Mouse (Mus musculus) c-Kit-positive CD71-negative TER-119-negative erythroid progenitor cells, embryonic 14.5 days (primary cell): ENCODE measurements at regions not wholly inside any gene's neighbourhood (a gene's known extent, or its start where the extent isn't known, plus 50 kb on each side); places are given as distances from the start of the nearest gene placed in this dataset.

ENCODE experiments used
- DNase-seq: peaks from one replicate; pipeline ENCODE4 v3.0.0-alpha.2; 2013; ENCODE audit warnings: low read depth

DNA sequence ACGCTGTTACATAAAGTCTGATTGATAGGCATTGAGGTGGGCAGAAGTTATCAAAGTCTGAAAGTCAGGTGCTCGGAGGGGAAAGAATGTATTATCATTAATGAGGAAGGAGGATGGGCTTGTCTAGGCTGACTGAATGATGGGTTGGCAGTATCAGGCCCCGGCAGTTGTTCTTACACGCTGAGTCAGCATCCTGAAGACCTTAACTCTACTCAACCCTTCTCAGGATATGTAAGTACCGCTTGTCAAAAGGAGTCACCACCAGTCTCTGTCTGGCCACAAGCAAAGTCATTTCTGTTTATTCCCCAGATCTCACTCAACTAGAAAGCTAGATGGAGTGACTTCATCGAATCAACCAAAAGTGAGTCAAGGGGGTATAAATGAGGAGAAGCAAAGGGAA, 90.0 kb upstream of the Phactr1 start:
- DNase-seq = no peak

DNA sequence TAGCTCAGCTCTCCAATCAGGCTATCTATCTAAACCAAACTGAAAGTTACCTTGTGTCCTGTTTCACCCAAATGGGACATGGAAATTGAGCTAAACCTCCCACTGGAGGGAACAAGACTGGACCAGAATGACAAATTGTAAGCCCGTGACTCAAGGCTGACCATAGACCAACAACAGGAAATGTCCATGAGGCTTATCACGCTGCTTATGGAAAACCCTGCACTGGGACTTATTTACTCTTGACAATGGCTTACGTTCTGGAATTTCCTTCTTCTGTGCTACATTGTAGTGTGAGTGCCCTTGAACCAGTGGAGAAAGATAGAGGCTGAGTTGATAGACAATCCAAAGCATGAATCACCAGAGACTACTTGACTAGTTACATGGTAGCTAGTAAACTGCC, 87.5 kb upstream of the Phactr1 start:
- no peak for DNase-seq

DNA sequence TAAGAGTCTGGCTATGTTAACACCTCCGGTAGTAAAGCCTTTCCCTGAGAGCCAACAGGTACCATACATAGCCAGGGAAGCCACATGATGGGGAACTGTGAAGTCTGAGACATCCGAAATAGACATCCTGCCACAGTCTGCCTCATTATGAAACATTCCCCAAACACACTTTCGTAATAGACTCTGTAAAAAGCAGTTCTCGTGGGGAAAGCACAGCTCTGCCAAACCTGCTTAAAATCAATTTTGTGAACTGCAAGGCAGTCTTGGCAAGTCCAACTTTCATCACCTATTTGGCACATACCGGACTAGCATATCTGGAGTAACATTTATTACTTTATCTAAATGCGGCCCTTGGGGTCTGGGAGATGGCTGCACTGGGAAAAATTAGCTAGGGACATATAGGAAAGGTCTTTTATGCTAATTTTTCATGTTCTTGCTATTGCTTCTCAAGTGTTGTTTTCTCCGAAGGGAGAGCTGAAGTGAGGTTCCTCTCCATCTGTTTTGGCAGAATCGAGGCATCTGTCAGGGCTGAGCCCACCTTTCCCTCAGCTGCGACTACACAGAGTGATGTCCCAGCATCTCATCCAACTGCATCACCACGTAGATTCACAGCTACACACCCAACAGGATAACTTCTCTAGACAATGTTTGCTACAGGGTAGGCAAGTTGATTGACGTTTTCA, 86.8 kb upstream of the Phactr1 start:
- no peak for DNase-seq

DNA sequence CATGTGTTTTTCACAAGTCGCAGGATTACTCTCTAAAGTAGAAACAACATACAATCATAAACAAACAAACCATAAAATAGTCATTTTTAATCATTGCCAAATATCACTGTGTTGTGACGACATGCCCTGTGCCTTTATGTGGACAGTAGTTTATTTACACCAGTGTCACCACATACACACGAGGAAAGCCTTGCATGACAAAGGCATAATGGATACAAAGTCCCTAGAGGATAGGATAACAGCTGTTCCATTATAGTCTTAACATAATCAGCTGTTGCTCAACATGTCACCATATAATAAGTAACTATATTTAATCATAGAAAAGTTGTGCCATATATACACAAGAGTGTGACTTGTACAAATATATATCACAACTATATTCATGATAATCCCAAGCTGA, 85.2 kb upstream of the Phactr1 start:
- no peak for DNase-seq

DNA sequence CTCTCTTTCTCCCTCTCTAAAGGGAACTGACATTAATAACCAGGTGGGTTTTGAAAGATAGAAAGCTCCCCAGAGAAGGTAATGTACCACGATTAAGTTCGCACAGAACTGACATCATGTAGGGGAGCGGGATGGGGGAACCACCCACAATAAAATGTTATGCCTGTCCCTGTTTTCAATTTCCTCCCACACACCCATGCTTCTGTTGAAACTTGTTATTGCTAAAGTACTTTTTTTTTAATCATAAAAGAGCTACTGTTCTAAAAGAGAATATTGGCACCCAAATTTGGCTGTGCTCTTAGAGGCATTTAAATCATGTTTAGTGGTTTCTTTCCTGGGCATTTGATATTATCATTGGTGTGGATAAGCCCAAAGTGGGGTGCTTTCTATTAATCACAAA, 82.6 kb upstream of the Phactr1 start:
- DNase-seq = no peak

DNA sequence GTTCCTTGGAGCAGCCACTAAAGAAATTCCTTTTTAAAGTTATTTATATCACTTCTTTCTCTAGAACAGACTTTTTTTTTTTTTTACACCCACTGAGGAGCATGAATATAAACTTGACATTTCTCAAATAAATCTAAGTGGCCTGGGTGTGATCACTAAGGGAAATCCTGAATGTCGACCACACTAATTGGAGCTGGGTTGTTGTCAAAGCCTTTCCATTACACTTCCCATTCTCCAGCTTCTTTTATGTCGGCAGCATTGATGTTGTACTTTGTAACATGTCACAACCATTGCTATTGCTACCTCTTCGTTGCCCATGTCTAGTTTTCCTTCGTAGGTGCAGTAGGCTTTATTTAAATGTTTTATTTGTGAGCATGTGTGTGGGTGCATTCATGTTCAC, 77.1 kb upstream of the Phactr1 start:
- DNase-seq = no peak

DNA sequence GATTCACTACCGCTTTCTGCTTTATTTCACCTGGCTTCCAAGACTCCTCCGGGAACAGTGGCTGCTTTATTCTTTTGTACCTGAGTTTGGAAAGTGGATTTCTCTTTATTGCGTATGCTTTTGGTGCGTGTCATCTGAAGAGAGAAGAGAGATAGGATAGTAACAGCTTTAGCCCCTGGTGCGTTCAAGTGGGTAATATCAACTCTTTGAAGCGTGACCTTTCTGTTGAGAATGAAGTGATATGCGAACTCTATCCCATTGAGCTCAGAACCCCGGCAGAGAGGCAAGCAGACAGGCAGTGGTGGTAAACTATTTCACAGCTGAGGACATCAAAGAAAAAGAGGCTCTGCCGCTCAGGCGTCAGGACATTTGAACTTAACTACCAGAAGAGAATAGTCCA, 72.7 kb upstream of the Phactr1 start:
- no peak for DNase-seq

DNA sequence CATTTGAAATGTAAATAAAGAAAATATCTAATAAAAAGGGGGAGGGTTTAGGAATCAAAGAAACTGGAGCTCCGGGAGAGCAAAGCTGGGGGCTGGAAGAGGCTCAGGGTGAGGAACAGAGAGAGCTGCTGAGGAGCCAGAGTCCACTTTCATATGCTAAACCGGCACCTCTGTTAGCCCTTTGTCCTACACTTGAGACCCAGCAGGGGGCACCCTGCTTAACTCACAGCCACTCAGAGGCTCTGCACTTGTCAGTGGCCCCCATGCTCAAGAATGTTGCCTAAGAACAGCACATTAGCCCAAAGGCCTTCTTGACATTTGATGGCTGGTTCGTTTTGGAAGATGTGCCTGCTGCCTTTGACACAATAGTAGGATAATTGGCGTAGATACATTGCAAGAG, 71.5 kb upstream of the Phactr1 start:
- DNase-seq = no peak

DNA sequence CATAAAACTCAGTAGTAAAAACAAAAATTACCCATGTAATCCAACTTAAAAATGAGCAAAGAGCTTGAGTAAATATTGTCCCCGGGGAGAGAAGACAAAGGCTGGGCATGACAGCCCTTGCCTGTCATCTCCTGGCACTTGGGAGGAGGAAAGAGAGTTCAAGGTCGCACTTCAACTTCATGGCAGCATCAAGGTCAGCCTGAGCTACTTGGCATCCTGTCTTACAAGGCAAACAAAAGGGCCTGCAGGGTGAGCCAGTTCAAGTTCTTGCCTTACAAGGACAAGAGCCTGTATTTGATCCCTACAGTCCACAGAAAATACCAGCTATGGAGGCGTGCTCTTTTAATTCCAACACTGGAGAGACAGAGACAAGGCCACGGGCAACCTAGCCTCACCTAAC, 67.1 kb upstream of the Phactr1 start:
- no peak for DNase-seq

DNA sequence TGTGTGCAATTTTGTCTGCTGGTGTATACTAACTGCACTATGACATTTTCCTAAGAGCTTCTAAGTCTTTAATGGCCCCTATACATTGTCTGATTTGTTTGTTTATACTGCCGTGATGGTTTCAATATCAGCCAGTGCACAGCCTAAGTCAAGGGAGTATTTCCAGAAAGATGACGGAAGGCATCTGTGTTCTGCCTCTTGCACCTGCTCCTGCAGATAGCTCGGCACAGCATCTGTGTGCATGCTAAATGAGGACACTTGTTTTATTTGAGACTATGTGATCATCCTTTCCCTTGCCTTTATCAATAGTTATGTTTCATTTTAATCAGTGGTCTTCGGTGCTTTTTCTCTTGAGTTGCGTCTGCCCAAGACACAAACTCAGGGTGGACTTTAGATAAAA, 64.6 kb upstream of the Phactr1 start:
- DNase-seq = no peak

DNA sequence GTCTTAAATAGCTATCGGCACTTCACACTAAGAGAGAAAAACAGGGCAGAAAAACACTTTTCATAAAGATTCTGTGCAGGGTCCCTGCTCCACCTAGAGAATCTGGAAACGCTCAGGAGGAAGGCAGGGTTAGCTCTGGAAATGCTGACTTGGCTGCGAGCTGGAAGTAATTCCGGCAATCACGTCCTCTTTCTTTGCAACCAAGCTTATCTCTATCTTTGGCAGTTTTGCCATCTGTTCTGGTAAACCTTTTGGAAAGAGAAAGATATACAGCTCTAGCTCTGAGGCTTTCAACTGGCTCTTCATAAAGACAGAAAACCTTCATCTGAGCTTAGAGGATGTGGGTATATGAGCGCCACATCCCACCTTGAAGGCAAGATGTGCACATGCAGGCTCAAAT, 63.2 kb upstream of the Phactr1 start:
- DNase-seq = no peak

DNA sequence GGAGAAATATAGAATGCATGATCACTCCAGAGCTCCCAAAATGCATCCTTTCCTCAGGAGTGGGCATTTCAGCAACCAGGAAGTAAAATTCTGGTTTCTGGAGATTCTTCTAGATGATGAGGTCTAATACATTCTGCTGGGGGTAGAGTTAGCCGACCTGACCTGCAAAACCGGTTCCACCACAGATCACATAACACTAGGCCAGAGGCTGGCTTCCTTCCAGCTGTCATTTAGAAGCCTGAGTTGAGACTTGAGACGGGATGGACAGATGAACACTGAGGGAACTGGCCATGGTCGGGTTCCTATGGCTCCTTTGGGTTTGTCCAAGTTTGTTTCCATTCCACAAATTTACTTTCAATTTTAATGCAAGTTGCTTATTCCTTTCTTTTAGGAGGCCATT, 62.6 kb upstream of the Phactr1 start:
- DNase-seq = no peak

DNA sequence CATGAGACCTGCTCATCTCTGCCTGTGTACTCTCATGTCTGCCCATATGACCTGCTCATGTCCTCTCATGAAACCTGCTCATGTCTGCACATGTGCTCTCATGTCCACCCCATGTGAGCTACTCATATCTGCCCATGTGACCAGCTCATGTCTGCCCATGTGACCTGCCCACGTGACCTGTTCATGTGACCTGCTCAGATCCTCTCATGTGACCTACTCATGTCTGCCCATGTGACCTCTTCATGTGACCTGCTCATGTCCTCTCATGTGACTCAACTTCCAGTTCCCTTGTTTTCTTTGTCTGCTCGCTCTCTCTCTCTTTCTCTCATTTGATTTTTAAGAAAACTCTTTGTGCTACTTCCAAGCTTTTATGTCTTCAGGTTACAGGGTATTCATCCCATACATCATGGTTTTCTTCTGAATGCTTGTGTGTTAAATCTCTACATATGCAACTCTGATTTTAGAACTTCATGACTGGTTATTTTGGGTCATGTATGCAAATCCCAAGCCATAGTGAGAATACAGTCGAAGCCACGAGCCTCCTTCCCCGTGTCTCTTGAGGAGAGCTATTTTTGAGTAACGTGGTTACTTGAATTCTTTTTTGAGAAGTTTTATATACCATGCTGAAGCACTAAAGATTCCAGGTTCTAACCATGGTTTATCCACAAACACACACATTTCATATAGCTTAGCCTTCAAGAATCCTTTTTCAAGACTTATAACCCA, 60.7 kb upstream of the Phactr1 start:
- DNase-seq = no peak

DNA sequence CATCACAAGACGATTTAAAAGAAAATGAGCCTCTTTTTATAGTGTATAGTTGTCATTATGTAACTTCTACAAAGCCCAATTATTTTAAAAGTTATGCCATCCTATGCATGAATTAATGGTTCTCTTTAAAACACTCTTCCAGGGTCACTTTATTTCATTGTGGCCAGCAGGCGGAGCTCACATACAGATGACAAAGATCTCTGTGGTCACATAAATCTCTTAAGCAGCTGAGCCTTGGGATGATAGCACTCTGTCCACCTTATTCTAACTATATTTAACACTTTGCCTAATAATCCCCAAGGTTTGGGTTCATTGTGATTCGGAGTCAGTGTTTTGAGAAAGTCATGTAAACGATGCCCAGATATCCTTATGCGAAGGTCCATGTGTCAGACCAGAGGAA, 56.9 kb upstream of the Phactr1 start:
- DNase-seq = no peak
